Mouse (Mus musculus) frontal cortex, adult (tissue): Measurements from ENCODE around the gene C3ar1.

Experiments used
- ATAC-seq: cut with Nextera tagmentation; 2 replicates; pipeline ENCODE4 v1.9.2; 2017; ENCODE audit warnings: mild to moderate bottlenecking, moderate library complexity, mixed read lengths; ENCODE audit not compliant: low TSS enrichment

The C3ar1 gene

GRCm38 (mm10) chr6:122825923-122826742, 29.8 kb downstream of the C3ar1 start:
- peak; percentile 92 for ATAC-seq

GRCm38 (mm10) chr6:122825166-122825565, 30.8 kb downstream of the C3ar1 start:
- no peak for ATAC-seq

GRCm38 (mm10) chr6:122824086-122824485, 31.9 kb downstream of the C3ar1 start:
- ATAC-seq, result no peak

GRCm38 (mm10) chr6:122821822-122822221, 34.1 kb downstream of the C3ar1 start:
- no peak for ATAC-seq

GRCm38 (mm10) chr6:122820799-122821650, 34.9 kb downstream of the C3ar1 start:
- ATAC-seq, result no peak

GRCm38 (mm10) chr6:122820071-122820798, 35.7 kb downstream of the C3ar1 start:
- ATAC-seq, result peak; percentile 26

GRCm38 (mm10) chr6:122819306-122820070, 36.5 kb downstream of the C3ar1 start, which contains the start of gene Foxj2:
Foxj2 (plus strand) TSS chr6:122819914.
- peak; percentile 82 for ATAC-seq

GRCm38 (mm10) chr6:122813640-122814039, 42.3 kb downstream of the C3ar1 start:
- ATAC-seq, result no peak

- ATAC-seq, result no peak
Observed at GRCm38 (mm10) chr6:122812716-122813115, 43.2 kb downstream of the C3ar1 start.

GRCm38 (mm10) chr6:122811771-122812600, 44.0 kb downstream of the C3ar1 start:
- peak; percentile 31 for ATAC-seq

GRCm38 (mm10) chr6:122811280-122811652, 44.7 kb downstream of the C3ar1 start:
- peak; percentile 86 for ATAC-seq

GRCm38 (mm10) chr6:122810615-122811279, 45.2 kb downstream of the C3ar1 start:
- peak; percentile 92 for ATAC-seq

- no peak for ATAC-seq
Observed at GRCm38 (mm10) chr6:122810022-122810614, 45.8 kb downstream of the C3ar1 start.

GRCm38 (mm10) chr6:122804418-122804817, 51.5 kb downstream of the C3ar1 start:
- ATAC-seq, result peak; percentile 36

- peak; percentile 69 for ATAC-seq
Observed at GRCm38 (mm10) chr6:122801801-122802514, 54.0 kb downstream of the C3ar1 start.

GRCm38 (mm10) chr6:122801301-122801800, 54.6 kb downstream of the C3ar1 start, which contains the start of gene Slc2a3:
Slc2a3 (minus strand) TSS chr6:122801640.
- peak; percentile 71 for ATAC-seq

- peak; percentile 77 for ATAC-seq
Observed at GRCm38 (mm10) chr6:122800640-122801300, 55.2 kb downstream of the C3ar1 start.
